Mouse (Mus musculus) liver, embryonic 11.5 days (tissue): ENCODE measurements around the gene Gpc5. TPM values are rescaled to one million over a fixed set of nuclear protein-coding genes. Genes with fewer than 3 reads are reported as not detected.

ENCODE experiments used
- ATAC-seq: fragments of 200-750 bp; cut with Nextera tagmentation; replicated peaks from 2 replicates; pipeline ENCODE4 v1.8.0; 2017; ENCODE audit warnings: moderate number of reproducible peaks, mild to moderate bottlenecking, moderate TSS enrichment, moderate library complexity; ENCODE audit not compliant: low FRiP score
- DNase-seq: peaks from one replicate; pipeline ENCODE4 v3.0.0-alpha.2; 2017; ENCODE audit warnings: low spot score
- H3K27ac ChIP-seq: fragments of 300-500 bp; sonication (generic); 2 replicates; pipeline ENCODE4 v1.5.1; 2014; ENCODE audit warnings: mild to moderate bottlenecking, low read depth, low read length, control low read depth
- H3K27me3 ChIP-seq: fragments of 300-500 bp; sonication (generic); replicated peaks from 2 replicates; pipeline ENCODE4 v1.6.1; 2014; ENCODE audit warnings: low read length, mixed read lengths; ENCODE audit not compliant: control insufficient read depth, insufficient read depth
- H3K36me3 ChIP-seq: fragments of 300-500 bp; sonication (generic); 2 replicates; pipeline ENCODE4 v1.6.1; 2014; ENCODE audit warnings: mild to moderate bottlenecking, low read length, moderate library complexity, mixed read lengths; ENCODE audit not compliant: control insufficient read depth, insufficient read depth
- H3K4me1 ChIP-seq: fragments of 300-500 bp; sonication (generic); replicated peaks from 2 replicates; pipeline ENCODE4 v1.6.1; 2014; ENCODE audit warnings: low read length, mixed read lengths; ENCODE audit not compliant: control insufficient read depth, insufficient read depth
- H3K4me2 ChIP-seq: fragments of 300-500 bp; sonication (generic); 2 replicates; pipeline ENCODE4 v1.6.1; 2014; ENCODE audit warnings: mild to moderate bottlenecking, control low read depth, moderate library complexity
- H3K4me3 ChIP-seq: fragments of 300-500 bp; sonication (generic); 2 replicates; pipeline ENCODE4 v1.5.1; 2014; ENCODE audit warnings: low read depth, low read length, control low read depth
- H3K9ac ChIP-seq: fragments of 300-500 bp; sonication (generic); 2 replicates; pipeline ENCODE4 v1.6.1; 2014; ENCODE audit warnings: low read depth, low read length, control low read depth
- H3K9me3 ChIP-seq: fragments of 300-500 bp; sonication (generic); 2 replicates; pipeline ENCODE4 v1.6.1; 2016; ENCODE audit warnings: low read length, inconsistent platforms, mixed read lengths; ENCODE audit not compliant: control insufficient read depth
- WGBS: fragments of 180-500 bp; shearing (Covaris S2); extraction: QIAGEN DNeasy Blood & Tissue Kit; methylation state at CpG from one replicate; pipeline ENCODE4 v1.1.7; 2014; 5-methylcytosine and 5-hydroxymethylcytosine counted together
- polyA plus RNA-seq: library from polyadenylated mRNA; unstranded; fragments of >200 nt; fragmentation: Nextera tagmentation; extraction: Ambion mirVana; gene quantifications from 2 replicates; pipeline ENCODE4 v1.2.1, GENCODE M21; 2014

The Gpc5 gene
- polyA plus RNA-seq, 1 experiment from 2014 or later = 0.12 TPM

DNA sequence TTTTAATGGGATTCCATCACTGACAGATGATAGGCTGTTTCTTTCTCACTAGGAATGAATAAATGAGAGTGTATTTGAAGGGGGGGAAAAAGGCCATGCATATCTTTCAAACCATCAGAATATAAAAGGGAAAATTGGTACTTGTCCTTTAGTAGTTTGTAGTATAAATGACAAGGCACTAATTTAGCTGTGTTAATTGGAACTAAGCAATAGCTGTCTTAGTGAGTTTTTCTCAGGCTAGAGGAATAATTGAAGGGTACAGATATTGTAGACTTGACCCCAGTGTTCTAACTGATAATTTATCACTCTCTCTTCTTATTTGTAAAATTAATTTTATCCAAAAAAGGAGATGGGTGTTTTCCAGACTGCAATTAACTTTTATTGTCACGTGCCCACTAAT is 654.0 kb downstream of the Gpc5 start:
- H3K27ac ChIP-seq = no peak overlapping the region
- H3K4me3 ChIP-seq = no peak overlapping the region
- H3K9ac ChIP-seq = no peak overlapping the region
- no peak overlapping the region for H3K4me2 ChIP-seq
- no peaks in the 10 kb centered on the region for H3K36me3 ChIP-seq
- WGBS = 80% methylated on average over 1 of the region's 1 CpGs
- no peaks in the 10 kb centered on the region for H3K4me1 ChIP-seq
- no peaks in the 10 kb centered on the region for H3K9me3 ChIP-seq
- no peaks in the 10 kb centered on the region for H3K27me3 ChIP-seq
- no peak for ATAC-seq
- DNase-seq = no peak

DNA sequence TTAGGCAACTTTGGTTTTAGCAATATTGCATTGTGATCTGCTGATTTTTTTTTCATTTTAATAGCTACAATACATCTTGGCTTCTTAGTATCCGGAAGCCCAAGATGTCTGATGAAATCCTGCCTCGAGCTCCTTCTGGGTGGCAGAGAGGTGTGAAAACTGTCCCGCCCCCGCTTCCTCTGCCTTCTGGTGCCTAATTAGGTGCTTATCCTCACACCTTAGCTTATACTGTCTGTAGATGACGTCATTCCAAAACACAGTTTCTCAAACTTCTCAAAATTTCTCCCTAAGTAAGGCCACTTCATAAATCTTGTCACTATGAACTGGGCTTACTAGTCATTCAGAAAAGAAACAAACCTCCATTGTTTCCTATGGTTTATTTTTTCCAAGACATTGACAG is 668.2 kb downstream of the Gpc5 start:
- Histone ChIP-seq H3K36me3 (no peaks in the 10 kb centered on the region), H3K27ac (no peak overlapping the region), H3K4me1 (no peaks in the 10 kb centered on the region), H3K4me2 (no peak overlapping the region), H3K4me3 (no peak overlapping the region), H3K9me3 (no peaks in the 10 kb centered on the region), H3K27me3 (no peaks in the 10 kb centered on the region), H3K9ac (no peak overlapping the region)
- no peak for ATAC-seq
- DNase-seq = no peak
- 60% methylated on average over 5 of the region's 5 CpGs for WGBS

DNA sequence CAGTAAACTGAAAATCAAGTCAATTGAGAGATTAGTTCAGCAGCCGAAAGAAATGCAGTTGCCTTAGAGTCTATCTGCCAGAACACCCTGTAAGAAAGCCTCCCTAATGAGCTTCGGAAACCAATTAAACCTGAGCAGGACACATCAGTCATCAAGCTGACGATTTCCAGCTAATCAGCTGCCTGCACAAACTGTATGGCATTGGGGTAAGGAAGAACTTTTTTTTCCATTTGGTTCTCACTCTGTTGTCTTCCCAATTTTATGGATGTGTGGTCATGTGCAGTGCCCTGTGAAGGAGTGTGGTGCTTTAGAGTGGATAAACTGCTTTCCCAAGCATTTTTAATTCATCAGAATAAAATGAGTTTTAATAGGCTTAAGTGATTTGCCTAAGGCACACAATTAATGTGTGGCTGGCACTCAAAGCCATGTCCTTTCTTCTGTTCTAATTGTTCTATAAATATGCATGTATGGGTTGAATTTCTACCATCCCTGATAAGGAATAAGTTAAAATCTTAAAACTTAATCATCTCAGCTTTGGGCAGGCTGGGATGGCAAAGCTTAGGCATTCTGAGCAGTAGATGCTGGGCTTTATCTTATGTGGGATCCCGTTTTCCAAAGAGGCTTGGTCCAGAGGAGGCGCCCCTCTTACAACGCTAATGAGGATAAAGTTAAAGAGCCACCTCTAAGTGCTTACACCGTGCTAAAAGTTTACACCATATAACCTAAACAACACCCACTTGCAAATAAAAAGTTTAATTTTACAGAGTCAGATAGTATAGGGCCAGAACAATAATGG is 687.6 kb downstream of the Gpc5 start:
- DNase-seq (no peak), ATAC-seq (no peak)
- Histone ChIP-seq H3K4me1 (no peaks in the 10 kb centered on the region), H3K9me3 (no peaks in the 10 kb centered on the region), H3K4me3 (no peak overlapping the region), H3K9ac (no peak overlapping the region), H3K27me3 (no peaks in the 10 kb centered on the region), H3K27ac (no peak overlapping the region), H3K36me3 (no peaks in the 10 kb centered on the region), H3K4me2 (no peak overlapping the region)
- 65% methylated on average over 7 of the region's 7 CpGs for WGBS

DNA sequence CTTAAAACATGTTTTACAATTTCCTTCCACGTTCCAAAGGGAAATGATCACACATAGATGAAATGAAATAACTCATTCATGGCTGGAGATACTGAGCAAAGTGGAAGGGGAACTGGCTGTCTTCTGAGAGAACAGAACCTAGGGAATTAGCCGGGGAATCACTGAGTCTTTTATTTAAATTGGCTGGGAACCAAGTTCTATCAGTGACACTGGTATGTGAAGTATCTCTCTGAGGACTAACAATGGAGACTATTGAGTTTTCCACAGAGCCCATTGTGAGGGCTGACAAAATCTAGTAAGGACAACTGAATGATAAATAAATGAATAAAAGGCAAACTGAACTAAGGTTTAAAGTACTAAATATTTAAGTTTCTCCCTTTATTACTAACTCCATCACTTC is 712.7 kb downstream of the Gpc5 start:
- no peaks in the 10 kb centered on the region for H3K27me3 ChIP-seq
- H3K9ac ChIP-seq = no peak overlapping the region
- DNase-seq (no peak), ATAC-seq (no peak)
- no peaks in the 10 kb centered on the region for H3K9me3 ChIP-seq
- 43% methylated on average over 2 of the region's 2 CpGs for WGBS
- H3K36me3 ChIP-seq = no peaks in the 10 kb centered on the region
- no peak overlapping the region for H3K4me3 ChIP-seq
- H3K4me2 ChIP-seq = no peak overlapping the region
- no peaks in the 10 kb centered on the region for H3K4me1 ChIP-seq
- no peak overlapping the region for H3K27ac ChIP-seq

DNA sequence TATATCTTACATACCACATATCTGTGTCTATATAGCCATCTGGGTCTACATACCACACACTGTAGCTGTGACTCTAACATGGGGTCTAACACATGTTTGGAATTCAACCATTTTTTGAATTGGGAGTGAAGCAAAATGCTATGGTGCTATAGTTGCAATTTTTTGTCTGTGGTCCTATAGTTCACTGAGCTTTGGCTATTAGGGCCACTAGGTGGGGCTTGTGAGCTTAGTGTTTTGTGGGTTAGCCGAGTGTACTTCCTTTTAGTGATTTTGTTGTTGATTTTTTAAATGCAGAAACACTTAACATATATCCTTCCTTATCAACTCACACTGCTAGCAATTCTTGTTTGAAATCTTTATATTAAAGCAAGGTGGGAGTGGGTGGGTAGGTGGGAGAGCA is 727.0 kb downstream of the Gpc5 start:
- H3K4me2 ChIP-seq = no peak overlapping the region
- no peaks in the 10 kb centered on the region for H3K36me3 ChIP-seq
- H3K4me1 ChIP-seq = no peaks in the 10 kb centered on the region
- DNase-seq (no peak), ATAC-seq (no peak)
- no peak overlapping the region for H3K4me3 ChIP-seq
- no peaks in the 10 kb centered on the region for H3K27me3 ChIP-seq
- H3K9me3 ChIP-seq = no peaks in the 10 kb centered on the region
- no peak overlapping the region for H3K9ac ChIP-seq
- H3K27ac ChIP-seq = no peak overlapping the region
- 13% methylated on average over 1 of the region's 1 CpGs for WGBS

DNA sequence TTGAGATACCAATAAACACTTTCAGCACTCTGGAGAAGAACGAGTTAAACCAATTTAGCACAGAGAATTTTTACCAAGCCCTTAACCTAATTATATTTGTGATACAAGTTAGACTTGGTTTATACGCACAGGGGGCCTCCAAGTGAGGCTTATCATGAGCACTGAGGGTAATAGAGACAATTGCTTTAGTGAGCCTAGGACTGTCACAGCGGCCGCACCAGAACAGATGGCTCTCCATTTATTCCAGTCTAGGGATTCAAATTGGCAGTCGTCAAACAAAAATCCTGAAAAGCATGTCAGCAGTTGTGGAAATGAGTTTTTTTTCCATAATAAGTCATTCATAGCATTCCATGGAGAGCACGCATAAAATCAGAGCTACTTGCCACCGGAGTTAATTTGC is 729.6 kb downstream of the Gpc5 start:
- H3K9ac ChIP-seq = no peak overlapping the region
- no peak overlapping the region for H3K27ac ChIP-seq
- no peaks in the 10 kb centered on the region for H3K36me3 ChIP-seq
- WGBS = 79% methylated on average over 7 of the region's 7 CpGs
- no peak for ATAC-seq
- H3K4me2 ChIP-seq = no peak overlapping the region
- H3K27me3 ChIP-seq = no peaks in the 10 kb centered on the region
- no peaks in the 10 kb centered on the region for H3K9me3 ChIP-seq
- no peaks in the 10 kb centered on the region for H3K4me1 ChIP-seq
- DNase-seq = no peak
- no peak overlapping the region for H3K4me3 ChIP-seq

DNA sequence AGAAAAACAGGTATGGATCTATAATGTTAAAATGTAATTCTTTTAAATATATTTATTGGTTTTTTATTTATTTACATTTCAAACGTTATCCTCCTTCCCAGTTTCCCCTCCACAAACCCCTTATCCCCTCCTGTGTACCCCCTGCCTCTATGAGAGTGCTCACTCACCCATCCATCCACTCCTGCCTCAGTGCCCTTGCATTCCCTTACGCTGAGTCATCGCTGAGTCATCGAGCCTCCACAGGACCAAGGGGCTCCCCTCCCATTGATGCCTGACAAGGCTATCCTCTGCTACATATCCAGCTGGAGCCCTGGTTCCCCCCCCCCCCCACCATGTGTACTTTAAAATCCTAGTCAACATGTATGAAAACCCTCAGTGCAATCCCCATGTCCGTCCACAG is 738.5 kb downstream of the Gpc5 start:
- Histone ChIP-seq H3K4me1 (no peaks in the 10 kb centered on the region), H3K4me2 (no peak overlapping the region), H3K9ac (no peak overlapping the region), H3K27me3 (no peaks in the 10 kb centered on the region), H3K9me3 (no peaks in the 10 kb centered on the region), H3K4me3 (no peak overlapping the region), H3K36me3 (no peaks in the 10 kb centered on the region), H3K27ac (no peak overlapping the region)
- DNase-seq (no peak), ATAC-seq (no peak; the same call in 1 of the 2 replicates)
- 43% methylated on average over 5 of the region's 5 CpGs for WGBS

DNA sequence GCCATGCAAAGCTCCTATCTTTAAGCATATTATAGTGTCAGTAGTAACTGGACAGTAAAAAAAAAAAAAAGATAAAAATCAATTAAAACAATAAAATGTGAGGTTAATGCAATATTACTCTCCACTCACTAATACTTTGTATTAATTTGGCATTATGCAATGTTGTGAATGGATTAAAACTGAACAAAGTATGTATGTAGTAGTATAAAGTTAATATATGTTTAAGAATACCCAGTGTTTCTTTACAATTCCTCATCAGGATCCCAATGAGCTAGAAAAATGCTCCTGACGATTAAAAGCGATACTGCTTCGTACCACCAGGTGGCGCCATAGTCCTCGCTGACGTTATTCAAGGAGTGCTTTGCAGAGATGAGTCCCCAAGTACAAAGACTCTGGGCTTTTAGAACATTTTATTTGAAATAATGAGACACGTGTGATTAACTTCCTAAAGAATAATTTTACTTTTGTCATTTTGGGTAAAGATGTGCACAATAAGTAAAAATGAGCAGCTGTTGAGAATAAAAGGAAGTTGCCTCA is 739.3 kb downstream of the Gpc5 start:
- Histone ChIP-seq H3K4me1 (no peaks in the 10 kb centered on the region), H3K9ac (no peak overlapping the region), H3K27ac (no peak overlapping the region), H3K36me3 (no peaks in the 10 kb centered on the region), H3K9me3 (no peaks in the 10 kb centered on the region), H3K4me2 (no peak overlapping the region), H3K27me3 (no peaks in the 10 kb centered on the region), H3K4me3 (no peak overlapping the region)
- under 1% methylated on average over 7 of the region's 7 CpGs for WGBS
- DNase-seq (peak; percentile 37), ATAC-seq (0 out of 2 replicates have a peak, but pooled peaks have one; percentile 23)
